Mouse (Mus musculus) liver, embryonic 14.5 days (tissue): ENCODE results near the gene Mynn. TPM values are rescaled to one million over a fixed set of nuclear protein-coding genes. Genes with fewer than 3 reads are reported as not detected.
"Not testable (repeated sequence)": the region's sequence is repeated elsewhere in the genome, so short reads cannot be mapped to it uniquely, and the experiment has no call there.

Experiments used
- ATAC-seq: fragments of 200-750 bp; cut with Nextera tagmentation; 2 replicates; pipeline ENCODE4 v1.8.0; 2017; ENCODE audit warnings: moderate number of reproducible peaks, mild to moderate bottlenecking, moderate library complexity; ENCODE audit not compliant: insufficient read depth
- DNase-seq, 3 experiments: peaks; one replicate each; pipeline ENCODE4 v3.0.0-alpha.2; 2012 to 2013; ENCODE audit warnings: low read depth in 3 of 3, low spot score in 3 of 3
- H3K27ac ChIP-seq: fragments of 300-500 bp; sonication (generic); 2 replicates; pipeline ENCODE4 v1.5.1; 2014; ENCODE audit warnings: moderate library complexity, mild to moderate bottlenecking, control low read depth, inconsistent platforms
- H3K27me3 ChIP-seq: fragments of 300-500 bp; sonication (generic); 2 replicates; pipeline ENCODE4 v1.6.1; 2014; ENCODE audit warnings: mild to moderate bottlenecking, low read length, moderate library complexity; ENCODE audit not compliant: control insufficient read depth, insufficient read depth
- H3K36me3 ChIP-seq: fragments of 300-500 bp; sonication (generic); replicated peaks from 2 replicates; pipeline ENCODE4 v1.6.1; 2014; ENCODE audit warnings: low read depth; ENCODE audit not compliant: control insufficient read depth, insufficient read depth
- H3K4me1 ChIP-seq, 2 experiments: fragments of 200-500 bp in 1 of 2; fragments of 300-500 bp in 1 of 2; sonication (generic) in 1 of 2; replicated peaks; 2 replicates each; pipeline ENCODE4 v1.6.1; 2012 to 2014; ENCODE audit warnings: antibody characterized with exemption in 1 of 2, inconsistent platforms in 1 of 2, low read length in 1 of 2; ENCODE audit not compliant: control insufficient read depth in 2 of 2, insufficient read depth in 2 of 2
- H3K4me2 ChIP-seq: fragments of 300-500 bp; sonication (generic); 2 replicates; pipeline ENCODE4 v1.6.1; 2014; ENCODE audit warnings: low read depth, mild to moderate bottlenecking, control low read depth, moderate library complexity
- H3K4me3 ChIP-seq, 2 experiments: fragments of 200-500 bp in 1 of 2; fragments of 300-500 bp in 1 of 2; sonication (generic) in 1 of 2; 2 replicates each; pipeline ENCODE4 v1.5.1; 2012 to 2014; ENCODE audit warnings: low read depth in 2 of 2, low read length in 2 of 2, mild to moderate bottlenecking in 2 of 2, control low read depth in 1 of 2, inconsistent platforms in 1 of 2, moderate library complexity in 1 of 2; ENCODE audit not compliant: insufficient read depth in 1 of 2
- H3K9ac ChIP-seq: fragments of 300-500 bp; sonication (generic); replicated peaks from 2 replicates; pipeline ENCODE4 v1.6.1; 2014; ENCODE audit warnings: mild to moderate bottlenecking, control low read depth, moderate library complexity
- H3K9me3 ChIP-seq: fragments of 300-500 bp; sonication (generic); 2 replicates; pipeline ENCODE4 v1.6.1; 2016; ENCODE audit warnings: low read length, mixed read lengths; ENCODE audit not compliant: control insufficient read depth
- CTCF ChIP-seq: IDR thresholded peaks from 2 replicates; pipeline ENCODE4 v1.5.1; 2016; ENCODE audit warnings: antibody characterized with exemption, low read depth, control low read depth
- EP300 ChIP-seq: IDR thresholded peaks from 2 replicates; pipeline ENCODE4 v1.6.1; 2016; ENCODE audit warnings: antibody characterized with exemption, low read depth
- WGBS: fragments of 180-500 bp; shearing (Covaris S2); extraction: QIAGEN DNeasy Blood & Tissue Kit; methylation state at CpG from one replicate; pipeline ENCODE4 v1.1.7; 2014; ENCODE audit not compliant: insufficient replicate concordance; 5-methylcytosine and 5-hydroxymethylcytosine counted together
- polyA plus RNA-seq, 2 experiments: library from polyadenylated mRNA; depleted of rRNA in 1 of 2; stranded (reverse) in 1 of 2; unstranded in 1 of 2; fragments of >200 nt; fragmentation: Nextera tagmentation in 1 of 2; extraction: Ambion mirVana in 1 of 2; gene quantifications; 2 replicates each; pipeline versions ENCODE4 v1.2.1 to v1.2.3; 2012 to 2014

Mynn gene
- polyA plus RNA-seq (2012; rRNA removed) (3.5 and 5.8 TPM in 2 replicates), polyA plus RNA-seq (2014; fragmentation: Nextera tagmentation; extraction: Ambion mirVana) (10.7 and 13.2 TPM in 2 replicates)

GRCm38 (mm10) chr3:30602065-30602739, at the start of gene Mynn:
Mynn (plus strand) TSS chr3:30602065.
- Histone ChIP-seq H3K4me2 (peak within 1 kb of the TSS; percentile 93), H3K4me3 (peak within 1 kb of the TSS; percentile 69 to 88), H3K9me3 (no peaks in the 10 kb centered on the region), H3K27ac (peak within 1 kb of the TSS; percentile 81), H3K9ac (peak within 1 kb of the TSS; percentile 78), H3K27me3 (peaks cover 3% of the 10 kb centered on the region; the same call in 1 of the 2 replicates), H3K36me3 (peaks cover 9% of the 10 kb centered on the region), H3K4me1 (peaks cover 4 to 9% of the 10 kb centered on the region in 2 experiments)
- DNase-seq: peak; percentile 89 to 95 (median 91)
- ATAC-seq: peak; percentile 91
- TF ChIP-seq EP300 (no peak), CTCF (peak; percentile 75)
- WGBS: under 1% methylated on average over 40 of the region's 40 CpGs

- no peaks in the 10 kb centered on the region for H3K27me3 ChIP-seq
- no peak for DNase-seq
- no peak for ATAC-seq
- WGBS: 61% methylated on average over 6 of the region's 6 CpGs
- H3K36me3 ChIP-seq: no peaks in the 10 kb centered on the region
- H3K4me3 ChIP-seq: no peak overlapping the region
- H3K9ac ChIP-seq: no peak overlapping the region
- H3K4me2 ChIP-seq: no peak overlapping the region
- no peak overlapping the region for H3K27ac ChIP-seq
- H3K4me1 ChIP-seq: no peaks in the 10 kb centered on the region
- no peaks in the 10 kb centered on the region for H3K9me3 ChIP-seq
- TF ChIP-seq CTCF (no peak), EP300 (no peak)
Observed at GRCm38 (mm10) chr3:30553741-30554140, 48.1 kb upstream of the Mynn start.

GRCm38 (mm10) chr3:30560677-30561314, 41.1 kb upstream of the Mynn start:
- no peak for ATAC-seq
- no peak for DNase-seq
- Histone ChIP-seq H3K4me1 (no peaks in the 10 kb centered on the region), H3K4me2 (no peak overlapping the region), H3K4me3 (no peak overlapping the region), H3K36me3 (no peaks in the 10 kb centered on the region), H3K9me3 (no peaks in the 10 kb centered on the region), H3K27ac (no peak overlapping the region), H3K9ac (no peak overlapping the region), H3K27me3 (no peaks in the 10 kb centered on the region)
- TF ChIP-seq CTCF (no peak), EP300 (no peak)
- 37% methylated on average over 6 of the region's 6 CpGs for WGBS

GRCm38 (mm10) chr3:30566333-30566732, 35.5 kb upstream of the Mynn start:
- not testable (repeated sequence) for H3K36me3 ChIP-seq, DNase-seq, H3K9ac ChIP-seq, H3K4me3 ChIP-seq, H3K27ac ChIP-seq, ATAC-seq, H3K27me3 ChIP-seq, H3K9me3 ChIP-seq, H3K4me2 ChIP-seq, H3K4me1 ChIP-seq
- WGBS: no CpG with 5 or more reads among the region's 2 CpGs

GRCm38 (mm10) chr3:30573549-30573948, 28.3 kb upstream of the Mynn start:
- Histone ChIP-seq H3K4me1 (no peaks in the 10 kb centered on the region), H3K4me2 (no peak overlapping the region), H3K9ac (no peak overlapping the region), H3K27me3 (no peaks in the 10 kb centered on the region), H3K27ac (no peak overlapping the region), H3K4me3 (no peak overlapping the region), H3K9me3 (no peaks in the 10 kb centered on the region), H3K36me3 (no peaks in the 10 kb centered on the region)
- DNase-seq: no peak
- WGBS: 23% methylated on average over 2 of the region's 2 CpGs
- TF ChIP-seq CTCF: no peak
- no peak for TF ChIP-seq EP300
- no peak for ATAC-seq
